Mouse (Mus musculus): ENCODE data around the gene Nfe2l2.

GRCm38 (mm10) chr2:75650437-75650836, 54.0 kb downstream of the Nfe2l2 start:
- TF ChIP-seq POLR2A (IDR thresholded peaks at IDR 0.05; ENCODE audit: extremely low read depth, insufficient read depth, low read length) (no peak), CTCF (IDR thresholded peaks at IDR 0.05; ENCODE audit: extremely low read depth, insufficient read depth, low read length) (no peak)
